Mouse (Mus musculus): ENCODE results near the gene Nagpa.

Nagpa gene

DNA sequence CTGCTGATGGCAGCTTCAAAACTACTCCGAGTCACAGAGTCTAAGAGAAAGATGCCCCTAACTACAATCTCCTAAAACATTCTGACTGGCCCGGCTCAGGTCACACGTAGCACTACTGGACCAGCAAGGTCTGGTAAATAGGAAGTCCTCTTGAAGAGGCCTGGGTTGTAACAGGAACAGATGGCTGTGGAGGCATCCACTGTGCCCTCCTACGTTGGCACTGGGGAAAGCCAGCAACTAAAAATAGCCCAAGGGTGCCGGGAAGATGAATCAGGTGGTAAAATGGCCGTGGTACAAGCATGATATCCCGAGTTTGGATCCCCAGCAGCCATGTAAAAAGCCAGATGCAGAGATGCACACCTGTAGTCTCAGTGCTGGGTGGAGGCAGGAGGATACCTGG lies 17.6 kb downstream of the Nagpa start:
- peak; percentile 81 for DNase-seq

DNA sequence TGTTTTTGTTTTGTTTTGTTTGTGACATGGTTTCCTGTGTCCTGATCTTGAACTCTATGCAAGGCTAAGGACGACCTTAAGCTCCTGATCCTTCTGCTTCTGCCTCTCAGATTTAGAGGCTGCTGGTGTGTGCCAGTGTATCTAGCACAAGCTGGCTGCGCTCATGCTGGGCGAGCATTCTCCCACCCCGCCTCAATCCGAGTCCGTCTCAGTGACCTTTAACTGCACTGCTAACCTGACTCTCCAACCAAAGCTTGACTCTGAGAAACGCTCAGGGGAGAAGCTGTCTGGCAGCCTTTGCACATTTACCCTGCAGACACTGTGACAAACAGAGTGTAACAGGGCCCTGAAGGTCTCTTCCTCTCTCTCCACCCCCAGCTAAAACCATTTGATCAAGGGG lies 18.1 kb downstream of the Nagpa start:
- DNase-seq: no peak

DNA sequence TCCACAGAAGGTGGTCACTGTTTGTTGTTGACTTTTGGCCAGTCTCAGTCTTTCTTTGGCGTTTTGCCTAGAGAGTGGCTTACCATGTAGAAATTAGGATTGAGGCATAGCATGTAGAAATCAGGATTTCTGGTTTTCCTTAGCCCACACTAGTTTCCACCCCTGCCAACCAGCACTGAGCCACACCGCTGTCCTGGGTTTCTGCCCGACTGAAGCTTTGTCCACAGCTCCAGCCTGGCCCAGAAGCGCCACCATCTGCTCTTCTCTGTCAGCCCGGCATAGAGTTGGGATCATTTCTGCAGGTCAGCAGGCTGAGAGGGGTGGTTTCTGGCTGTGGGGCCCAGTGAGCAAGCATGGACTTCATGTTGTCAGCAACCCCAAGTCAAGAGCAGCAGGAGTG lies 18.9 kb downstream of the Nagpa start:
- DNase-seq: peak; percentile 65

DNA sequence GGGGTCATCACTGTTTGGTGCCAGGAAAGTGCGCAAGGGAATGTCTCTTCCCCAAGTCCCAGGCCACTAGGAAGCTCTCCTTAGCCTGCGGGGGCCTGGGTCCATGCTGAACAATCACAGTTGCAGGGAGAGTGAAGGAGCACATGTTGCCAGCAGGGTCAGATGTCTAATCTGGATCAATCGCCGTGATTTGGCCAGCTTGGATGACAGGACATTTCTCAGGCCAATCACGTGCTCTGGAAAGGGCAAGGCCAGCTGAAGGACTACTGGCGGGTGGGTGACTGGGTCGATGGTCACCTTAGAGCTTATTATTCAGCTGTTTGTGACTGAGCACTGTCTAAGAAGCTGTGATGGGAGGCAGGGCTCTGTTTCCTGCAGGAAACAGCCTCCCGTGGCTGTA lies 19.7 kb downstream of the Nagpa start:
- no peak for DNase-seq

DNA sequence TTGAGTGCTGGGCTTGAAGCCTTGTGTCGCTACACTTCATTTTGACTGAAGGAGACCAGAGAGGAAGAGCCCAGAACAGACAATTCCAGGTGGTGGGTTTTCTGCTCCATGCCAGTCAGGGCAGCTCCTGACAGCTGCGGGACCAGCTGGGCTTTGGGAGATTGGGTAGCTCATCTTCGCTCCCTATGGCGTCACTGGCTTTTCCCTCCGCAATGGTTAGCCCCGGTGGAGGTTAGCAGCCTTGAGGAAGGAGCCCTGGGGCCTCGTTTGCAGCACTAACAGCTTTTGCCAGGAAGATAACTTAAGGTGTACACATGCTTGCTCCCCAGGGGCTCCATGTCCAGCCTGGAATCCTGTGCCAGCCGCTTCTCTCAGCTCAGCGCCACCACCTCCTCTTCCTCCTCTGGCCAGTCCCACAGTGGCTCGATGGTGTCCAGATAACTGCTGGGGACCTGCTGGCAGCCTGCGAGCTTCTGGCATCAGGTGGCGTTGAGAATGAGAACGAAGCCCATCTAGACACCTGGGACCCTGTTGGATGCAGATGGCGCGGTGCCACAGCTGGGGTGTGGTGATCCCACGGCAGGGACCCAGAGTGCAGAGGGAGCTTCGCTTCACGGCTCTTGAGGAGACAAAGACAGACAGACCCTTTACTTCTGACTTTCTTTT lies 20.4 kb downstream of the Nagpa start:
- peak; percentile 61 for DNase-seq

DNA sequence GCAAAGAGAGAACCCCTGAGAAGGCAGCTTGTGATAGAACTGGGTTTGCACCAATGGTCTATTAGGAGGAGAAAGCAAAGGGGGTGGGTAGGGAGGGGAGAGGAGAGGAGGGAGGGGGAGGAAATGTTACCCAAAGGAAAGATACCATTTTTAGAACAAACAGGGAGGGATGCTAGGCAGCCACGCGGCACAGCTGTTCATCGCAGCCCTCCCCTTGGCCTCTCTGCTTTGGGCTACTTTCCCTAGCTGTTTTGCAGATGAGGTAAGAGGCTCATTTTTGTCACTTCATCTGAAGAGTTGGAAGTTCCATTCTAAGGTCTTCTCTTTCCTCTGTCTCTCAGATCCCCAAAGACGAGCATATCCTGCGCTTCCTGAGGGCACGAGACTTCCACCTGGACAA lies 31.2 kb downstream of the Nagpa start:
- DNase-seq: no peak

DNA sequence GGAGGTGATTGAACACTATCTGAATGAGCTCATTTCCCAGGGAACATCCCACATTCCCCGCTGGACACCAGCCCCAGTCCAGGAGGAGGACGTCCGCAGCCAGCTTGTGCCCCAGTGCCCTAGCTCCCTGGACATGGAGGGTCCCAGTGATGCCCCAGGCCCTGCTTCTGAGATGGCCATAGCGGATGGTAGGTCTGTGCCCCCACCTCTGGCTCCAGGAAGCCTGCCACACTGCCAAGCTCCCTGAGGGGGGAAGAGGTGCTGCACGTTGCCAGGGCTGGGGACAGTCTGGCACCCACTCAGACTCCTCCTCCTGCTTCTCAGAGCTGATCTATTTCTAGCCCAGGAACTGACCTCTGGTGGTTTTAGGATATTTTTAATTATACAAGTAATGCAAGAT lies 35.0 kb downstream of the Nagpa start:
- DNase-seq: no peak

DNA sequence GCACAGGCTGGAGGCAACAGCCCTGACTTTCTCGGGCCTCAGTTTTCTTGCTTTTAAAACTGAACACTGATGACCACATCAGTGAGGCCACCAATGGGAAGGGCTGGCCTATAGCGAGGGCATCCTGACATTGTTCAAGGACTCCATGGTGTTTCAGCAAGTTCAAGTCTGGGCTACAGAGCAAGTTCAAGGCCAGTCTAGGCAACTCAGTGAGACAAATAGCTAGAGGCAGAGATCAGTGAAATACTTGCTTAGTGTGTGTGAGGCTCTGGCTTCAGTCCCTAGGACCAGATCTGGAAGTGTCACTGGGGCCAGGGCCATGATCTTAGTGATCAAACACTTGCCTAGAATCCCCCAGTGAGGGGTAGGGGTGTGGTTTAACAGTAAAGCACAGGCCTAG lies 35.8 kb downstream of the Nagpa start:
- no peak for DNase-seq

DNA sequence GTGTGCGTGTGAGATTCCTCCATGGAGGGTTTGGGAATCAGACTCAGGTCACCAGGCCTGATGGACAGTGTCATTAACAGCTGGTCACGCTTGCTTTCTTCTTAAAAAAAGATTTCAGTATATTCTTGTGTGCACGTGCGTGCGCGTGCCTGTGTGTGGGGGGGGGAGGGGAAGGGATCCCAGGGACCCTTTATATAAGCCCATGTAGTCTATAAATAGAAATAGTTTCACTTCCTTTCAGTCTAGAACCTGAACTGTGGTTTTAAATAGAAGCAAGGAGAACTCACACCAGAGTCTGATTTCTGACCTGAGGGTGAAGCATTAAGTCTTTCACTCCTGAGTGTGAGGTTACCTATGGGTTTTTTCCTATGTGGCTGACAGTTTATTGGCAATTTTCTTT lies 39.5 kb downstream of the Nagpa start:
- no peak for DNase-seq

DNA sequence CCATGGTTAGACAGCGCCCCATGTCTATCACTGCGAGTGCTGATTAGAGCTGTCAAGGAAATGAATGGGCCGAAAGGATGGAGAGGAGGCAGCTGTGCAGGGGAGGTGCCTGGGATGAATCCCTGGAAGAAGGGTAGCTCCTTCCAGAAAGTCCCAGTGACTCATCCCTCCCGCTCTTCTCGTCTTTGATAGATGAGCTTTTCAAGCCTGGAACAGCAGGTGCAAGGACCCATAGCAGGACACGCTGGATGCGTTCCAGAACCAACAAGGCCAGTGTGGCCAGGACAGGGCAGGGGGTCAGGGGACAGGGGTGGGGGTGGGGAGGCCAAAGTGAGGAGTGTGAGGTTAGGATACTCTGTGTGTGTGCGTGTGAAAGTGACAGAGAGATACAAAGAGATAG lies 44.6 kb downstream of the Nagpa start:
- no peak for DNase-seq

DNA sequence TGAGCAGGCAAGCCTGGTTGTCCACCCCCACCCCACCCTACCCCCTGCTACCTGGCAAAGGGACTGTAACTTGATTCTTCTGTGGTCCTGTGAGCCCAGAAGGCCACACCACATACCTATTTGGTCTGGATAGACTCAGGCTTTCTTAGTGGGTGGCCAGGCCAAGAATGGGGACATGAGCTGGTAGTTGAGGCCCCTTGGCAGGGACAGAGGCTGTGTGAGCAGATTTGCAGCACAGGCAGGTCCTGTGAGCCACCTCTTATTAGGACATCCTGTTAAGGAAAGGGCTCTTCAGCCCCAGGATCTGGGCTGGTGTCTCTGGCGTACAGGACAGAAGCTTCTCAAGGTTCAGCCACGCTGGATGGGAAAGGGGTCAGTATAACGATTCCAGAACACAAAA lies 46.7 kb downstream of the Nagpa start:
- no peak for DNase-seq

DNA sequence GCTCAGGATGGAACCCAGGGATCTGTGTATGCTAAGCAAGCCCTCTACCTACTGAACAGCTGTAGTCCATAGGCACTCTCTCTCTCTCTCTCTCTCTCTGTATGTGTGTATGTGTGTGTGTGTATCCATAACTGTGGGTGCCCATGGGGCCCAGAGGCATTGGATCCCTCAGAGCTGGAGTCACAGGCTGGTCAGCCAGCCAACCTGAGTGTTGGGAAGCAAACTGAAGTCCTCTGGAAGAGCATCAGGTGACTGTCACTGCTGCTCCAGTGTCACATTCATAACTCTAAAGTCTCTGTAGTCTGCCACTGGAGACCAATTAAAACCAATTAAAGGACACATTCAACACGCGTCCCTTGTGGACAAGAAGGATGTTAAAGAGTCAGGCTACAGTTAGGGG lies 47.3 kb downstream of the Nagpa start:
- no peak for DNase-seq

DNA sequence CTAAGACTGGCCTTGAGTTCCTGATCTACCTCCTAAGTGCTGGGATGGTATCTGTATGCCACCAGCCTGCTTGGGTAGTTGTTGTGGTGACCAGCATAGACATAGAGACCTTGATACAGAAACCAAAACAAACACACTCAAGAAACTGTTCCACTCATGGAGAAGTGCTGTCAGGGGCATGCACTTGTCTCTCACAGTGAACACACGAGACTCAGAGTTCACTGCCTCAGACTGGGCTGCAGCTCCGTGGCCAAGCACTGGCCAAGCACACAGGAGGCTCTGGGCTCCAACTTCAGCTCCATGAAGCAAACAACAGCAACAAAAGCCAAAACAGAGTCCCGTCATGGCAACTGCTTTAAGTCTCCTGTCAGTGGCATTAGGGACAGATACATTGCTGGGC lies 48.8 kb downstream of the Nagpa start:
- no peak for DNase-seq

DNA sequence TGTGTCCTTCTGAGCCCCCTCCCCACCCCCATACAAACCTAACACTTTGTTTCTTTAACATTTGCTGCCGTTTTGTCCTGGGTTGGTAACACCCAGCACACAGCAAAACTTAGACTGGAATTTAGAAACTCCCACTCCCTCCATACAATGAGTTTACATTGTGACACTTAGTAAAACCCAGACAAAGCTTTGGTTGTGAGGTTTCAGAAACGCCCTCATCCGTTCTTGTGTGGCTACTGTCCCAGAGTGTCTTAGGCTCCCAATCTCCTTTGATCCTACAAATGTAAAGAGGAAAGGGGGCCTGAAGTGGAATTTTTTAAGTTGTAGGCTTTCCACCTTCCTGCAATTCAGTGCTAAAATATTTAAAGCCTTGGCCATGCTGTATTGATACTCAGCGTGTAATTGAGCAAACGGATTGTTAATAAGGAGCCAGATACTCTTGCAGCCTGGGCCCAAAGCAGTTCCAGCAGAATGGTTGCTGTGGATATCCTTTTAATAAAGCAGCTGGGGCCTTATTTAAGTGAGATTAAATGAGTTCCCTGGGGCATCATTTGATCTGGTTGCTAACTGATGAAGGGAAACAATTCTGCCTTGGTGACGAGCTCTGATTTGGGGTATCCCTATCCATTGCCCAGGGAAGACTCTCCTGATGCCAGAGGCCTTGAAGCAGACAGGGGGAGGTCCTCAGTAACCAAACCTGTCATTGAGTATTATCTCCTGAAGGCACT lies 50.3 kb downstream of the Nagpa start:
- DNase-seq: no peak

DNA sequence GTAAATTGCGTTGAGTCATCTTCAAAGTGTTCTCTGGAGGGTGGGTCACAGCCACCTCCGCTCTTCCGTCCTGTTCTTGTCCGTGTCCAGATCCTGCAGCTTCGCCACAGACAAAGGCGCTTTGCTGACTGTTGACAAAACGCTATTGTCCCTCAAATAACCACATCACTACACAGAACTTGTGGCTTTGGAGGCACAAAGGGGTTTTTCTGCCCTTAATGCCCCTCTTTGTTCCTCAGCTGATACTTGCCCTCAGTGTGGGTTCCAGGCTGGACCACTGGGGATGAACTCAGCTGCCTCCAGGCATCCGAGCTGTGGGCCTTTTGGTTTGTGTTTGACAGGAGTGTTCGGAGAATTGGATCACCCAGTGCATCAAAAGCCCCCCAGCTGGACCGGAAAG lies 53.3 kb downstream of the Nagpa start:
- DNase-seq: no peak

DNA sequence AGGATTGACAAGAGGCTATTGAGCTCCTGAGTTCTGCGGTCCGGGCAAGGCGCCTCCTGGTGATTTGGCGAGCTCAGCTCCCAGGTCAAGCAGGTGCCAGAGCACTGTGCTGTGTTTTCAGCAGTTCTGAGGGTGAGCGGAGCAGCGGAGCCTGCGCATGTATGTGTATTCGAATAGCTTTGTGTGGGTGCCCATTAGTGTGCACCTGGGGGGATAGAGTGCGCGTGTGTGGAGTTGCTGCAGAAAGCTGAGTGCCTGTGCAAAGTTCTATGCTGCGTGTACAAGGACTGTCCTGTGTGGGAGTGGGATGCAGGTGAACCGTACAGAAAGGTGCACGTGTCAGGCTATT lies 56.8 kb downstream of the Nagpa start, which contains the start of gene Sec14l5:
Gene Sec14l5 (plus strand): TSS at position 73 of the 349 bp plus-strand sequence.
- DNase-seq: no peak

DNA sequence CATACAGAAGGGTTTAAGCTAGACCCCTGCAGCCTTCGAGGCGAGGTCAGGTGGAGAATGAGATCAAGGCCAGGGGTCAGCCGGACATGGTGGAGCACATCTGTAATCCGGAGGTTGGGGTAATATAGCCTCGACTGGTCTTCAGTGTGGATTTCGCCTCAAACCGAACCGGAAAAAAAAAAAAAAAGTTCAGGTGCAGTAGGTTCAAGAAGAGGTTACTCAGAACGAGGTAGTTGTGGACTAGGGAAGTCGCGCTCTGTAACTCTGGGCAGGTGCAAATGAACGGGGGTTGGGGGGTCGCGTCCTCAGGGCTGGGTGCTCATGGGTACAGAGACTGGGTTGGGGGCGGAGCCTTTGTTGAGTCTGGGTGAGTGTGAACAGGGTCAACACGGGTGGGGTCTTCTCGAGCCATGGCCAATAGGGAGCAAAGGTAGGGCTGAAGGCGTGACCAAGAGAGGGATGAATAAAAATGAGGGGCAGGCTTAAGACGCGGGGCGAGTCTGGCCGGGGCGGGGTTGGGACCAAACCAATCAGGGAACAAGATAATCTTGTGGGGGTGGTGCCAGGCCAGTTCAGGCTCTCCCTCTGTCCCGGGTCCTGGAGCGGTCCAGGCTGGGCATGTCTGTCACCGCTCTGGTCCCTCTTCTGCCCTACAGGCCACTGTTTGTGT lies 57.3 kb downstream of the Nagpa start:
- DNase-seq: peak; percentile 68

DNA sequence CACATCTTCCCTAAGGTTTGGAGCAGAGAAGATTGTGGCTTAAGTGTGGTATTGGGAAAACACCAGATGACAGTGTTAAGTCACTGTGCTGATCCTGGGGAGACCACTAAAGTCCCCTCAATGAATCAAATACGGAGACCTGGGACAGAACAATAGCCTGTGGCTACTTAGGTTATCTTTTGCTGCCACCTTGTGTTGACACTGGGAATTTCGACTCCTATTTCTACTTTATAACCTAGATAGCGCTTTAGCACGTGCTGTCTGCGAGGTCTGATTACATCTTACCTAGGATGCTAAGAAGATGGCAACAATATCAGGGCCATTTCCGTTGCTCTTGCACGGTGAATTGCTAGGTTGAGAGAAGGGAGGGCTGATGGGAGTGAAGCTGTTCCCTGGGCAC lies 58.2 kb downstream of the Nagpa start:
- peak; percentile 73 for DNase-seq
